Mouse (Mus musculus) hindbrain, embryonic 11.5 days (tissue): ENCODE data around the gene Fam126a. TPM values are rescaled to one million over a fixed set of nuclear protein-coding genes. Genes with fewer than 3 reads are reported as not detected.

Experiments used
- ATAC-seq: fragments of 200-750 bp; cut with Nextera tagmentation; 2 replicates; pipeline ENCODE4 v1.8.0; 2017; ENCODE audit warnings: mild to moderate bottlenecking, moderate TSS enrichment, moderate library complexity; ENCODE audit not compliant: low FRiP score
- DNase-seq: peaks from one replicate; pipeline ENCODE4 v3.0.0-alpha.2; 2015; ENCODE audit warnings: low spot score
- H3K27ac ChIP-seq: fragments of 300-500 bp; sonication (generic); 2 replicates; pipeline ENCODE4 v1.5.1; 2014; ENCODE audit warnings: mild to moderate bottlenecking, low read depth, low read length
- H3K27me3 ChIP-seq: fragments of 300-500 bp; sonication (generic); 2 replicates; pipeline ENCODE4 v1.6.1; 2014; ENCODE audit warnings: mild to moderate bottlenecking, low read length, moderate library complexity, mixed read lengths; ENCODE audit not compliant: control insufficient read depth, insufficient read depth
- H3K36me3 ChIP-seq: fragments of 300-500 bp; sonication (generic); 2 replicates; pipeline ENCODE4 v1.6.1; 2014; ENCODE audit warnings: mild to moderate bottlenecking, low read length, moderate library complexity, mixed read lengths; ENCODE audit not compliant: control insufficient read depth, insufficient read depth
- H3K4me1 ChIP-seq: fragments of 300-500 bp; sonication (generic); replicated peaks from 2 replicates; pipeline ENCODE4 v1.6.1; 2014; ENCODE audit warnings: low read length, mixed read lengths; ENCODE audit not compliant: control insufficient read depth, insufficient read depth
- H3K4me2 ChIP-seq: fragments of 300-500 bp; sonication (generic); replicated peaks from 2 replicates; pipeline ENCODE4 v1.6.1; 2014; ENCODE audit warnings: mild to moderate bottlenecking, low read depth, low read length
- H3K4me3 ChIP-seq: fragments of 300-500 bp; sonication (generic); 2 replicates; pipeline ENCODE4 v1.5.1; 2014; ENCODE audit warnings: low read depth, low read length
- H3K9ac ChIP-seq: fragments of 300-500 bp; sonication (generic); 2 replicates; pipeline ENCODE4 v1.6.1; 2014; ENCODE audit warnings: low read depth, low read length
- H3K9me3 ChIP-seq: fragments of 300-500 bp; sonication (generic); 2 replicates; pipeline ENCODE4 v1.6.1; 2016; ENCODE audit warnings: low read length; ENCODE audit not compliant: control insufficient read depth
- WGBS: fragments of 180-500 bp; shearing (Covaris S2); extraction: QIAGEN DNeasy Blood & Tissue Kit; methylation state at CpG from one replicate; pipeline ENCODE4 v1.1.7; 2014; 5-methylcytosine and 5-hydroxymethylcytosine counted together
- polyA plus RNA-seq: library from polyadenylated mRNA; unstranded; fragments of >200 nt; fragmentation: Nextera tagmentation; extraction: Ambion mirVana; gene quantifications from 2 replicates; pipeline ENCODE4 v1.2.1, GENCODE M21; 2014

Gene Fam126a
- polyA plus RNA-seq, 1 experiment from 2014 or later = 38.8 TPM

GRCm38 (mm10) chr5:24019341-24020185 is 10.9 kb downstream of the Fam126a start:
- WGBS = 42% methylated on average over 7 of the region's 7 CpGs
- Histone ChIP-seq H3K27ac (peak overlapping the region; percentile 84), H3K4me1 (peaks cover 3% of the 10 kb centered on the region; the same call in 1 of the 2 replicates), H3K27me3 (no peaks in the 10 kb centered on the region), H3K9ac (no peak overlapping the region), H3K4me3 (no peak overlapping the region), H3K36me3 (no peaks in the 10 kb centered on the region), H3K4me2 (no peak overlapping the region), H3K9me3 (no peaks in the 10 kb centered on the region)
- DNase-seq = peak; percentile 66
- ATAC-seq = peak; percentile 91

DNA sequence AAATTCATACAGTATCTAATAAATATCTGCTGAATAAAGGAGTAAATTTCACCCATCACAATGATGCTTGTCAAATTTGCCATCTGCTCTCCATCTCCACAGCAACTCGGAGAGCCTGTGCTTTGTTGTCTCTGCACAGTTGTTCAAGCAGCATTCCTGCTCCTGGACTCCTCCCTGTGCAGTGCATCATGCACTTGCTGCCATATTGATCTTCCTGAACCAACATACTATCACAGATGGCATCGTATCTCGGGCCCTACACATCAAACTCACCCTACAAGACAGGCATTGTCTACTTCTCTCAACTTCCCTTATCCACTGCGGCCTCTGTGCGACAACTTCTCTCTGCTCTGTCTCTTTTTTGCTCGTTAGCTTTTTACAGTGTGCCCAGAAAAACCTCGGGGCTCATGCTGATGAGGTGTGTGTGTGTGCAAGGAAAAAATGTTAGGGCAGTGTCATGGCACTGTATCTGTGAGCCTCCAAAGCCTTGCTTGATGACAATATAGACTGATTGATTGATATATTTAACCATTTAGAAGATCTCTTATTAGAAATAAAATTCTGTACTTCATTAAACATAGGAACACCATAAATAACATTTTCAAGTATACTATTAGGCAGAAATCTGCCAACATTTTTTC is 11.7 kb downstream of the Fam126a start:
- H3K4me3 ChIP-seq = no peak overlapping the region
- H3K27me3 ChIP-seq = no peaks in the 10 kb centered on the region
- no peaks in the 10 kb centered on the region for H3K36me3 ChIP-seq
- ATAC-seq = peak; percentile 75
- H3K4me2 ChIP-seq = no peak overlapping the region
- WGBS = 66% methylated on average over 7 of the region's 7 CpGs
- H3K27ac ChIP-seq = peak overlapping the region; percentile 84
- H3K4me1 ChIP-seq = peaks cover 3% of the 10 kb centered on the region; the same call in 1 of the 2 replicates
- DNase-seq = peak; percentile 48
- no peak overlapping the region for H3K9ac ChIP-seq
- no peaks in the 10 kb centered on the region for H3K9me3 ChIP-seq

DNA sequence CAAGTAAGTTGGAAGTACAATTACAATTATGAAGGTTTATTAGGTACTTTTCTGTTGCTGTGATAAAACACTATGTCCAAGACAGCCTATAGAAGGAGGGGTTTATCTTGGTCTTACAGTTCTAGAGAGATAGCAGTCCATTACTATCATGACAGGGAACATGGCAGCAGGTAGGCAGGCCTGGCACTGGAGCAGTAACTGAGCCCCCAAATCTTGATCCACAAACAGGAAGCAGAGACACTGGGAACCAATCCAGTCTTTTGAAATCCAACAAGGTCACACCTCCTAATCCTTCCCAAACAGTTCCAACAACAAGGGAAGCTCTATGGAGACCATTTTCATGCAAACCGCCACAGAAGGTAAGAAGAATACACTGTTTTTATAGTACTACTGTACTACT is 13.6 kb downstream of the Fam126a start:
- H3K27me3 ChIP-seq = no peaks in the 10 kb centered on the region
- H3K4me2 ChIP-seq = no peak overlapping the region
- ATAC-seq (no peak), DNase-seq (no peak)
- WGBS = 100% methylated on average over 1 of the region's 1 CpGs
- H3K9me3 ChIP-seq = no peaks in the 10 kb centered on the region
- no peak overlapping the region for H3K9ac ChIP-seq
- no peak overlapping the region for H3K27ac ChIP-seq
- peaks cover 3% of the 10 kb centered on the region; the same call in 1 of the 2 replicates for H3K4me1 ChIP-seq
- no peak overlapping the region for H3K4me3 ChIP-seq
- no peaks in the 10 kb centered on the region for H3K36me3 ChIP-seq

DNA sequence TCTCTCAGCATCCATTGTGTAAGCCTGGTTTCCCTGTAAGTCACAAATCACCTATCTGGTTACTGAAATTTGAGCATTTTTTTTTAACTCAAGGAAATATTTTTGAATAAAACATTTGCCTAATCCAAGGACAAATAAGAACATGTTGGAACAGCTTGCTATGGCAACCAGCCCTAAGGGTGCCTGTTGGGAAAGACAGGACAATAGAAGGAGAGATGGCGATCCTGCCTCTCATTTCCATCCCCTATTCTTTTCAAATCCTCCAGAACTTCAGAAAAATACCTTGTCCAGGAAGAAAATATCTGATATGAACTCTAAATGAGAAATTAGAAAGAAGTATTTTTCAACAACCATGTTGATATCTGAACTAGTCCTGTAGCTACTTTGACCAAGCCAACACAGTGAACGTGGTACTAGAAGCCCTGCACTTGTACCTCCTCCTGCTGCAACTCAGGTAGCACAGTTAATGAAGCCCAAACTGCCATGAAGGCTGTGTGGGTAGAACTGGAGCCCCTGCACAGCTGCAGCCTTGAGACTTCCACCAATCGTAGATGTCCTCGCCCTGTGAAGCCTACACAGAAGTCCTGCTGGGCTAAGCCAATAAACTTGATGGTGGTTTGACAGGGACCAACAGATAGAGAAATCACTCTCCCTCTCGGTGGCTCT is 17.0 kb downstream of the Fam126a start:
- DNase-seq (no peak), ATAC-seq (no peak)
- WGBS = 69% methylated on average over 5 of the region's 5 CpGs
- Histone ChIP-seq H3K4me2 (no peak overlapping the region), H3K4me1 (no peaks in the 10 kb centered on the region), H3K27me3 (no peaks in the 10 kb centered on the region), H3K4me3 (no peak overlapping the region), H3K27ac (no peak overlapping the region), H3K36me3 (no peaks in the 10 kb centered on the region), H3K9me3 (no peaks in the 10 kb centered on the region), H3K9ac (no peak overlapping the region)

- Histone ChIP-seq H3K27ac (no peak overlapping the region), H3K9me3 (no peaks in the 10 kb centered on the region), H3K27me3 (no peaks in the 10 kb centered on the region), H3K4me3 (no peak overlapping the region), H3K4me1 (no peaks in the 10 kb centered on the region), H3K4me2 (no peak overlapping the region), H3K9ac (no peak overlapping the region), H3K36me3 (no peaks in the 10 kb centered on the region)
- DNase-seq (no peak), ATAC-seq (no peak)
- WGBS = 68% methylated on average over 1 of the region's 1 CpGs
Observed at GRCm38 (mm10) chr5:23999083-23999671, 31.3 kb downstream of the Fam126a start.

DNA sequence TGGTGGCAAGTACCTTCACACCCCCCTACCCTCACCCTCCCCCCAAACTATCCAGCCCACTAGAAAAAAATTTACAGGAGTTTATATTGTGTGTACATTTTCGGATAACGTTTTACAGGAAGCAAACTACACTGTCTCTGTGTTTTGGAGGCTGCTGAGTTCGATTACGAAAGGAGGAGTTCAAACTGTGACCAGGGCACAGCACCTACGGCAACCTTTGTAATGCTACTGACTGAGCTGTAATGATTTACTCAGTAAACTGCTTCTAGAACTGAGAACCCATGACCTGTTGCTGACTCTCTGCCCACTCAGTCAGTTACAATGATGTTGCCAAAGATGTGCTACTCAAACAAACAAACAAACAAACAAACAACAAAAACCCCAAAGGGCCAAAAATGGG is 34.5 kb downstream of the Fam126a start:
- ATAC-seq = no peak
- H3K9me3 ChIP-seq = no peaks in the 10 kb centered on the region
- H3K4me2 ChIP-seq = no peak overlapping the region
- DNase-seq = no peak
- H3K36me3 ChIP-seq = no peaks in the 10 kb centered on the region
- H3K4me1 ChIP-seq = peaks cover 2% of the 10 kb centered on the region; the same call in 1 of the 2 replicates
- no peak overlapping the region for H3K27ac ChIP-seq
- no peak overlapping the region for H3K4me3 ChIP-seq
- H3K27me3 ChIP-seq = no peaks in the 10 kb centered on the region
- no peak overlapping the region for H3K9ac ChIP-seq
- WGBS = 77% methylated on average over 5 of the region's 5 CpGs

DNA sequence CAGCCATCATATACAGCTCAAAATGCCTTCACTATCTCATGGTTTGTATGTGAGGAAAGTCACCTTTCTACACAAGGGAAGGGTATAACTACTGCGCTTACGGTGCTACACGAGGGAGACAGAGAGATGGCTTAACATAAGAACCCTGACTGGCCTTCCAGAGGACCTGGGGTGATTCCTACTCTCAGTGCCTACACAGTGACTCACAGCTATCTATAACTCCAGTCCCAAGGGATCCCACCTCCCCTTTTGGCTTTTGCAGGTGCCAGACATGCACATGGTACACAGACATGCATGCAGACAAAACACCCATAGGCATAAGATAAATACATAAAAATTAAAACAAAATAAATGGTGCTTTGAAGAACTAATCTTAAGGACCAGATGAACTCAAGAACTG is 35.6 kb downstream of the Fam126a start:
- Histone ChIP-seq H3K36me3 (no peaks in the 10 kb centered on the region), H3K27ac (no peak overlapping the region), H3K4me2 (no peak overlapping the region), H3K27me3 (no peaks in the 10 kb centered on the region), H3K9me3 (no peaks in the 10 kb centered on the region), H3K4me3 (no peak overlapping the region), H3K9ac (no peak overlapping the region), H3K4me1 (peaks cover 2% of the 10 kb centered on the region; the same call in 1 of the 2 replicates)
- ATAC-seq = no peak
- DNase-seq = no peak
- WGBS = 94% methylated on average over 3 of the region's 3 CpGs

- H3K9me3 ChIP-seq = no peaks in the 10 kb centered on the region
- peaks cover 2% of the 10 kb centered on the region; the same call in 1 of the 2 replicates for H3K4me1 ChIP-seq
- H3K9ac ChIP-seq = no peak overlapping the region
- H3K4me3 ChIP-seq = no peak overlapping the region
- H3K27ac ChIP-seq = peak overlapping the region; percentile 75; the same call in 1 of the 2 replicates
- H3K27me3 ChIP-seq = no peaks in the 10 kb centered on the region
- DNase-seq (no peak), ATAC-seq (no peak)
- WGBS = 85% methylated on average over 2 of the region's 2 CpGs
- H3K4me2 ChIP-seq = no peak overlapping the region
- H3K36me3 ChIP-seq = no peaks in the 10 kb centered on the region
Observed at GRCm38 (mm10) chr5:23994231-23994630, 36.3 kb downstream of the Fam126a start.
